Mouse (Mus musculus) NIH3T3 (cell line): ENCODE measurements around the gene Tfap4.
A peak's percentile ranks its signal among the peaks of the same experiment; 100 is the strongest.

Experiments used
- DNase-seq: peaks from one replicate; pipeline ENCODE4 v3.0.0-alpha.2; 2012; ENCODE audit warnings: low read depth

Tfap4 gene

GRCm38 (mm10) chr16:4520673-4521072 lies 39.0 kb downstream of the Tfap4 start:
- no peak for DNase-seq

GRCm38 (mm10) chr16:4519825-4520224 lies 39.8 kb downstream of the Tfap4 start:
- DNase-seq: no peak

GRCm38 (mm10) chr16:4519157-4519556 lies 40.5 kb downstream of the Tfap4 start:
- no peak for DNase-seq

GRCm38 (mm10) chr16:4517906-4518305 lies 41.7 kb downstream of the Tfap4 start:
- DNase-seq: no peak

- peak; percentile 11 for DNase-seq
Observed at GRCm38 (mm10) chr16:4514383-4514782, 45.3 kb downstream of the Tfap4 start.

- DNase-seq: peak; percentile 52
Observed at GRCm38 (mm10) chr16:4512661-4513438, 46.8 kb downstream of the Tfap4 start.

- DNase-seq: no peak
Observed at GRCm38 (mm10) chr16:4511371-4511770, 48.3 kb downstream of the Tfap4 start.

- DNase-seq: no peak
Observed at GRCm38 (mm10) chr16:4506181-4506580, 53.5 kb downstream of the Tfap4 start.

GRCm38 (mm10) chr16:4503495-4503894 lies 56.2 kb downstream of the Tfap4 start:
- DNase-seq: no peak

GRCm38 (mm10) chr16:4502568-4502967 lies 57.1 kb downstream of the Tfap4 start:
- no peak for DNase-seq

- no peak for DNase-seq
Observed at GRCm38 (mm10) chr16:4501703-4502102, 58.0 kb downstream of the Tfap4 start.

GRCm38 (mm10) chr16:4500598-4501385 lies 58.9 kb downstream of the Tfap4 start:
- peak; percentile 21 for DNase-seq

- DNase-seq: no peak
Observed at GRCm38 (mm10) chr16:4497762-4498607, 61.7 kb downstream of the Tfap4 start.

- no peak for DNase-seq
Observed at GRCm38 (mm10) chr16:4496470-4496869, 63.2 kb downstream of the Tfap4 start.

GRCm38 (mm10) chr16:4495861-4496260 lies 63.8 kb downstream of the Tfap4 start:
- DNase-seq: no peak
